Mouse (Mus musculus) CH12.LX (cell line): ENCODE measurements around the gene Ctnnd1. TPM values are rescaled to one million over a fixed set of nuclear protein-coding genes. Genes with fewer than 3 reads are reported as not detected.

ENCODE experiments used
- DNase-seq: peaks from one replicate; pipeline ENCODE4 v3.0.0-alpha.2; 2013; ENCODE audit errors: extremely low read depth
- H3K27ac ChIP-seq: 2 replicates; pipeline ENCODE4 v1.5.1; 2012; ENCODE audit warnings: low read depth, mild to moderate bottlenecking, control low read depth, moderate library complexity; ENCODE audit not compliant: insufficient read depth
- H3K27me3 ChIP-seq: replicated peaks from 2 replicates; pipeline ENCODE3; 2012; ENCODE audit warnings: inconsistent platforms
- H3K36me3 ChIP-seq, 2 experiments: replicated peaks in 1 of 2; 2 replicates each; pipeline versions ENCODE3 to v1.6.1; 2012; ENCODE audit warnings: inconsistent platforms in 1 of 2, low read length in 1 of 2, mild to moderate bottlenecking in 1 of 2, mixed read lengths in 1 of 2, moderate library complexity in 1 of 2; ENCODE audit not compliant: control insufficient read depth in 1 of 2, insufficient read depth in 1 of 2
- H3K4me1 ChIP-seq, 2 experiments: 2 replicates each; pipeline ENCODE4 v1.6.1; 2012; ENCODE audit warnings: inconsistent platforms in 1 of 2, moderate library complexity in 1 of 2; ENCODE audit not compliant: insufficient read depth in 2 of 2, control insufficient read depth in 1 of 2
- H3K4me2 ChIP-seq: 2 replicates; pipeline ENCODE4 v1.6.1; 2012; ENCODE audit warnings: low read depth, mild to moderate bottlenecking, control low read depth; ENCODE audit not compliant: poor library complexity, insufficient read depth, severe bottlenecking
- H3K4me3 ChIP-seq, 3 experiments: fragments of 150-350 bp in 1 of 3; sonication (generic) in 1 of 3; replicated peaks in 1 of 3; 2 replicates each; pipeline versions ENCODE3 to v1.5.1; 2011 to 2012; ENCODE audit warnings: low read depth in 2 of 3, low read length in 2 of 3, mild to moderate bottlenecking in 2 of 3, moderate library complexity in 2 of 3, control low read depth in 1 of 3, improper control_type of control experiment in 1 of 3, inconsistent platforms in 1 of 3, mixed read lengths in 1 of 3; ENCODE audit not compliant: poor library complexity in 1 of 3
- H3K79me2 ChIP-seq: replicated peaks from 2 replicates; pipeline ENCODE4 v1.6.1; 2012; ENCODE audit warnings: mild to moderate bottlenecking, moderate library complexity; ENCODE audit not compliant: control insufficient read depth, poor library complexity, insufficient read depth, severe bottlenecking; ENCODE audit errors: extremely low read depth
- H3K9ac ChIP-seq: 2 replicates; pipeline ENCODE4 v1.6.1; 2012; ENCODE audit warnings: low read depth, mild to moderate bottlenecking, control low read depth, moderate library complexity; ENCODE audit not compliant: insufficient read depth
- H3K9me3 ChIP-seq: replicated peaks from 2 replicates; pipeline ENCODE3; 2012; ENCODE audit warnings: low read length, inconsistent platforms, mixed read lengths
- BHLHE40 ChIP-seq: IDR thresholded peaks from 2 replicates; pipeline ENCODE4 v1.6.1; 2011; ENCODE audit warnings: mild to moderate bottlenecking, low read depth, low read length, improper control_type of control experiment
- CHD1 ChIP-seq: IDR thresholded peaks from 2 replicates; pipeline ENCODE4 v1.6.1; 2012; ENCODE audit warnings: low read depth, low read length, improper control_type of control experiment, inconsistent platforms
- CHD2 ChIP-seq: IDR thresholded peaks from 2 replicates; pipeline ENCODE4 v1.6.1; 2011; ENCODE audit warnings: low read length, improper control_type of control experiment
- CTCF ChIP-seq, 2 experiments: IDR thresholded peaks in 1 of 2; conservative IDR thresholded peaks in 1 of 2; 2 replicates each; pipeline ENCODE4 v1.5.1; 2011 to 2012; ENCODE audit warnings: low read depth in 2 of 2, low read length in 2 of 2, improper control_type of control experiment in 1 of 2, inconsistent platforms in 1 of 2, mild to moderate bottlenecking in 1 of 2, moderate library complexity in 1 of 2
- E2F4 ChIP-seq: IDR thresholded peaks from 2 replicates; pipeline ENCODE4 v1.6.1; 2011; ENCODE audit warnings: low read depth, low read length, improper control_type of control experiment; ENCODE audit not compliant: insufficient replicate concordance
- ELF1 ChIP-seq: IDR thresholded peaks from 2 replicates; pipeline ENCODE4 v1.6.1; 2014; ENCODE audit warnings: low read depth, mild to moderate bottlenecking, inconsistent platforms, low read length, improper control_type of control experiment
- EP300 ChIP-seq: IDR thresholded peaks from 2 replicates; pipeline ENCODE4 v1.6.1; 2011; ENCODE audit warnings: low read length, improper control_type of control experiment
- ETS1 ChIP-seq: conservative IDR thresholded peaks from 2 replicates; pipeline ENCODE4 v1.6.1; 2012; ENCODE audit warnings: low read depth, mild to moderate bottlenecking, inconsistent platforms, low read length, improper control_type of control experiment, moderate library complexity
- GABPA ChIP-seq: IDR thresholded peaks from 2 replicates; pipeline ENCODE4 v1.6.1; 2012; ENCODE audit warnings: low read depth, low read length, improper control_type of control experiment, inconsistent platforms; ENCODE audit not compliant: insufficient replicate concordance
- HCFC1 ChIP-seq: IDR thresholded peaks from 2 replicates; pipeline ENCODE4 v1.6.1; 2012; ENCODE audit warnings: low read depth, mild to moderate bottlenecking, inconsistent platforms, low read length, improper control_type of control experiment
- IRF4 ChIP-seq: IDR thresholded peaks from 2 replicates; pipeline ENCODE4 v1.6.1; 2014; ENCODE audit warnings: low read depth, mild to moderate bottlenecking, inconsistent platforms, low read length, improper control_type of control experiment
- JUN ChIP-seq: IDR thresholded peaks from 2 replicates; pipeline ENCODE4 v1.6.1; 2011; ENCODE audit warnings: low read depth, mild to moderate bottlenecking, low read length, improper control_type of control experiment, moderate library complexity; ENCODE audit not compliant: insufficient read depth
- JUND ChIP-seq: conservative IDR thresholded peaks from 2 replicates; pipeline ENCODE4 v1.6.1; 2011; ENCODE audit warnings: low read depth, low read length, improper control_type of control experiment
- KAT2A ChIP-seq: IDR thresholded peaks from 2 replicates; pipeline ENCODE4 v1.6.1; 2012; ENCODE audit warnings: low read length, improper control_type of control experiment, inconsistent platforms; ENCODE audit not compliant: insufficient replicate concordance
- MAFK ChIP-seq: IDR thresholded peaks from 2 replicates; pipeline ENCODE4 v1.6.1; 2011; ENCODE audit warnings: low read length, improper control_type of control experiment; ENCODE audit not compliant: insufficient replicate concordance
- MAX ChIP-seq: IDR thresholded peaks from 2 replicates; pipeline ENCODE4 v1.6.1; 2011; ENCODE audit warnings: low read length, improper control_type of control experiment
- MAZ ChIP-seq: IDR thresholded peaks from 2 replicates; pipeline ENCODE4 v1.6.1; 2012; ENCODE audit warnings: low read depth, mild to moderate bottlenecking, inconsistent platforms, low read length, improper control_type of control experiment, moderate library complexity
- MEF2A ChIP-seq: IDR thresholded peaks from 2 replicates; pipeline ENCODE4 v1.6.1; 2014; ENCODE audit warnings: low read depth, mild to moderate bottlenecking, inconsistent platforms, low read length, improper control_type of control experiment, borderline replicate concordance
- MXI1 ChIP-seq: IDR thresholded peaks from 2 replicates; pipeline ENCODE4 v1.6.1; 2011; ENCODE audit warnings: mild to moderate bottlenecking, low read depth, low read length, improper control_type of control experiment
- MYC ChIP-seq: IDR thresholded peaks from 2 replicates; pipeline ENCODE4 v1.6.1; 2011; ENCODE audit warnings: low read depth, mild to moderate bottlenecking, improper control_type of control experiment, low read length
- NELFE ChIP-seq: IDR thresholded peaks from 2 replicates; pipeline ENCODE4 v1.6.1; 2011; ENCODE audit warnings: low read depth, low read length, improper control_type of control experiment
- NRF1 ChIP-seq: IDR thresholded peaks from 2 replicates; pipeline ENCODE4 v1.6.1; 2014; ENCODE audit warnings: low read depth, mild to moderate bottlenecking, inconsistent platforms, low read length, improper control_type of control experiment, moderate library complexity
- PAX5 ChIP-seq: IDR thresholded peaks from 2 replicates; pipeline ENCODE4 v1.6.1; 2012; ENCODE audit warnings: low read length, inconsistent platforms, mixed read lengths
- POLR2A ChIP-seq: IDR thresholded peaks from 2 replicates; pipeline ENCODE4 v1.6.1; 2011; ENCODE audit warnings: low read depth, mild to moderate bottlenecking, improper control_type of control experiment, low read length
- POLR2AphosphoS2 ChIP-seq: IDR thresholded peaks from 2 replicates; pipeline ENCODE4 v1.6.1; 2011; ENCODE audit warnings: low read depth, low read length, improper control_type of control experiment
- RAD21 ChIP-seq: IDR thresholded peaks from 2 replicates; pipeline ENCODE4 v1.6.1; 2011; ENCODE audit warnings: low read depth, mild to moderate bottlenecking, low read length, improper control_type of control experiment, moderate library complexity
- RCOR1 ChIP-seq: conservative IDR thresholded peaks from 2 replicates; pipeline ENCODE4 v1.6.1; 2012; ENCODE audit warnings: low read depth, mild to moderate bottlenecking, inconsistent platforms, low read length, improper control_type of control experiment
- SIN3A ChIP-seq: IDR thresholded peaks from 2 replicates; pipeline ENCODE4 v1.6.1; 2012; ENCODE audit warnings: low read length, improper control_type of control experiment, inconsistent platforms
- SMC3 ChIP-seq: IDR thresholded peaks from 2 replicates; pipeline ENCODE4 v1.6.1; 2011; ENCODE audit warnings: low read depth, low read length, improper control_type of control experiment
- TBP ChIP-seq: conservative IDR thresholded peaks from 2 replicates; pipeline ENCODE4 v1.6.1; 2011; ENCODE audit warnings: low read depth, low read length, improper control_type of control experiment
- TCF12 ChIP-seq: IDR thresholded peaks from 2 replicates; pipeline ENCODE4 v1.6.1; 2014; ENCODE audit warnings: low read depth, mild to moderate bottlenecking, inconsistent platforms, low read length, improper control_type of control experiment
- UBTF ChIP-seq: IDR thresholded peaks from 2 replicates; pipeline ENCODE4 v1.6.1; 2012; ENCODE audit warnings: low read depth, mild to moderate bottlenecking, inconsistent platforms, low read length, improper control_type of control experiment, moderate library complexity
- USF1 ChIP-seq: IDR thresholded peaks from 2 replicates; pipeline ENCODE4 v1.6.1; 2014; ENCODE audit warnings: low read depth, mild to moderate bottlenecking, inconsistent platforms, low read length, improper control_type of control experiment
- USF2 ChIP-seq: conservative IDR thresholded peaks from 2 replicates; pipeline ENCODE4 v1.6.1; 2011; ENCODE audit warnings: low read depth, low read length, improper control_type of control experiment
- ZC3H11A ChIP-seq: IDR thresholded peaks from 2 replicates; pipeline ENCODE4 v1.6.1; 2012; ENCODE audit warnings: low read depth, mild to moderate bottlenecking, inconsistent platforms, low read length, improper control_type of control experiment
- ZKSCAN1 ChIP-seq: IDR thresholded peaks from 2 replicates; pipeline ENCODE4 v1.6.1; 2012; ENCODE audit warnings: low read depth, inconsistent platforms, low read length, improper control_type of control experiment, borderline replicate concordance
- ZMIZ1 ChIP-seq: IDR thresholded peaks from 2 replicates; pipeline ENCODE4 v1.6.1; 2012; ENCODE audit warnings: low read depth, mild to moderate bottlenecking, inconsistent platforms, low read length, improper control_type of control experiment
- ZNF384 ChIP-seq: IDR thresholded peaks from 2 replicates; pipeline ENCODE4 v1.6.1; 2012; ENCODE audit warnings: low read depth, low read length, improper control_type of control experiment, inconsistent platforms
- dilution Hi-C: fragments of 300-500 bp; cut with MboI; formaldehyde crosslinking; loops from 2 replicates; pipeline ENCODE4 v1.14.3; 2020; ENCODE audit warnings: low sequenced_read_pairs; ENCODE audit not compliant: extremely low pct_unique_long_range_greater_than_20kb, extremely low pct_ligation_motif_present
- in situ Hi-C: fragments of 300-500 bp; cut with MboI; formaldehyde crosslinking; loops from 3 replicates; pipeline ENCODE4 v1.14.3; 2019; ENCODE audit warnings: low sequenced_read_pairs, low pct_ligation_motif_present, low pct_unique_long_range_greater_than_20kb, mixed read lengths
- polyA plus RNA-seq: library from polyadenylated mRNA; unstranded; fragments of >175 nt; gene quantifications from 2 replicates; pipeline ENCODE4 v1.2.1, GENCODE M21; 2012; ENCODE audit warnings: low read depth; ENCODE audit not compliant: insufficient read length
- total RNA-seq, 2 experiments: library from RNA; depleted of rRNA; stranded (reverse); fragments of 300-350 nt in 1 of 2; fragments of >200 nt in 1 of 2; gene quantifications; 2 replicates each; pipeline ENCODE4 v1.2.3; 2012 to 2014

Ctnnd1 gene
- total and polyA plus RNA-seq, 3 experiments: 0.38 to 2.8 (median 1.2) TPM

DNA sequence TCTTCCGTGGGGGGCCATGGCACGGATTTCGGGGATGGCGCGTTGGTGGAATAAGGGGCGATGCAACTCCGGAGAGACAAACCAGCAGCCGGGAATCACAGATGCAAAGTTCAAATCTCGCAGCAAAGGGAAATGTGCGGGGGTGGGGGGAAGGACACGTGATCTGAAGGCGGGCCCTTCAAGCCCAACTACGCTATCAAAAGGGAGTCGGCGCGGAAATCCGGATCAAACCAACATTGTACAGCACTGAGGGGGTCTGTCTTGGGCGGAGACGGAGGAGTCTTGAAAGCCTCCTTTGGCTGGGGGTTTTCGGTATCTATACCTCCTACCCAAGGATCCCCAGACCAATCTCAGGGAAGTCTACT lies 20.0 kb upstream of the Ctnnd1 start, which contains the start of gene Selenoh:
Selenoh (minus strand) TSS at position 202 of the 365 bp plus-strand sequence.
- peak within 1 kb of the TSS; percentile 66 for H3K27ac ChIP-seq
- 0 out of 2 replicates have a peak, but pooled peaks have one; percentile 42 for TF ChIP-seq IRF4
- TF ChIP-seq ETS1: peak; percentile 43; the same call in 1 of the 2 replicates
- TF ChIP-seq MXI1: peak; percentile 83
- no peak for TF ChIP-seq GABPA
- no peak for TF ChIP-seq PAX5
- peak; percentile 49; the same call in 1 of the 2 replicates for TF ChIP-seq EP300
- TF ChIP-seq HCFC1: peak; percentile 72
- no peak for TF ChIP-seq ZKSCAN1
- peak; percentile 75 for TF ChIP-seq ELF1
- TF ChIP-seq POLR2AphosphoS2: peak; percentile 97
- TF ChIP-seq NRF1: peak; percentile 58
- TF ChIP-seq TBP: peak; percentile 88
- no peak for TF ChIP-seq SMC3
- TF ChIP-seq JUN: no peak
- TF ChIP-seq CHD2: peak; percentile 93
- TF ChIP-seq CHD1: 0 out of 2 replicates have a peak, but pooled peaks have one; percentile 81
- TF ChIP-seq JUND: no peak; the same call in 1 of the 2 replicates
- TF ChIP-seq RCOR1: 0 out of 2 replicates have a peak, but pooled peaks have one; percentile 16
- TF ChIP-seq USF2: peak; percentile 88
- no peak for TF ChIP-seq ZNF384
- TF ChIP-seq MEF2A: peak; percentile 48; the same call in 1 of the 2 replicates
- peak; percentile 90 for TF ChIP-seq BHLHE40
- peak; percentile 85 for TF ChIP-seq ZMIZ1
- peak; percentile 56; the same call in 1 of the 2 replicates for TF ChIP-seq MYC
- no peak for TF ChIP-seq MAFK
- TF ChIP-seq MAZ: peak; percentile 84
- peak; percentile 89; the same call in 1 of the 2 replicates for TF ChIP-seq E2F4
- peak; percentile 78 for TF ChIP-seq TCF12
- peak; percentile 75 for TF ChIP-seq NELFE
- peak; percentile 89 for TF ChIP-seq POLR2A
- TF ChIP-seq KAT2A: peak; percentile 79
- TF ChIP-seq CTCF (conservative IDR thresholded peaks at IDR 0.05 in 1 of 2, IDR thresholded peaks at IDR 0.05 in 1 of 2; ENCODE audit: low read depth in 2 of 2, low read length in 2 of 2): no peak
- peak; percentile 95 for TF ChIP-seq USF1
- no peak for TF ChIP-seq RAD21
- peak; percentile 89 for TF ChIP-seq SIN3A
- TF ChIP-seq ZC3H11A: no peak
- TF ChIP-seq UBTF: no peak
- peak; percentile 96 for TF ChIP-seq MAX
- H3K4me2 ChIP-seq: peak within 1 kb of the TSS; percentile 91
- H3K36me3 ChIP-seq: peaks cover 27 to 46% of the 10 kb centered on the region in 2 experiments
- no peaks in the 10 kb centered on the region for H3K27me3 ChIP-seq
- peak within 1 kb of the TSS; percentile 86 to 97 (median 94) for H3K4me3 ChIP-seq
- H3K9ac ChIP-seq: peak within 1 kb of the TSS; percentile 96
- H3K4me1 ChIP-seq: peaks cover 4 to 11% of the 10 kb centered on the region in 2 experiments; a peak in 3 of 4 replicates
- peaks cover 2% of the 10 kb centered on the region for H3K79me2 ChIP-seq
- no peaks in the 10 kb centered on the region for H3K9me3 ChIP-seq
- in situ Hi-C loops (loop anchor here (25.0 kb wide), 1 partner anchor 208 kb away; no protein-coding TSS in a partner anchor), dilution Hi-C loops (no loop called here)
- DNase-seq: peak; percentile 93
